Mouse (Mus musculus) right cerebral cortex, postnatal 14 days (tissue): ENCODE measurements at regions not wholly inside any gene's neighbourhood (a gene's known extent, or its start where the extent isn't known, plus 50 kb on each side); places are given as distances from the start of the nearest gene placed in this dataset.
"Not testable (repeated sequence)": the region's sequence is repeated elsewhere in the genome, so short reads cannot be mapped to it uniquely, and the experiment has no call there.

ENCODE experiments used
- DNase-seq: peaks from one replicate; pipeline ENCODE4 v3.0.0; 2022

GRCm38 (mm10) chr10:108111398-108111797, 50.6 kb upstream of the Ppp1r12a start:
- DNase-seq = no peak

- no peak for DNase-seq
Observed at GRCm38 (mm10) chr10:108110891-108111290, 51.1 kb upstream of the Ppp1r12a start.

GRCm38 (mm10) chr10:108110197-108110596, 51.8 kb upstream of the Ppp1r12a start:
- DNase-seq = no peak

- not testable (repeated sequence) for DNase-seq
Observed at GRCm38 (mm10) chr10:108108500-108108899, 53.5 kb upstream of the Ppp1r12a start.

- no peak for DNase-seq
Observed at GRCm38 (mm10) chr10:108101521-108101920, 60.5 kb upstream of the Ppp1r12a start.

- no peak for DNase-seq
Observed at GRCm38 (mm10) chr10:108093043-108093442, 69.0 kb upstream of the Ppp1r12a start.

GRCm38 (mm10) chr10:108089375-108089981, 72.5 kb upstream of the Ppp1r12a start:
- peak; percentile 21 for DNase-seq

GRCm38 (mm10) chr10:108088883-108089282, 73.1 kb upstream of the Ppp1r12a start:
- DNase-seq = peak; percentile 18

- no peak for DNase-seq
Observed at GRCm38 (mm10) chr10:108088209-108088608, 73.8 kb upstream of the Ppp1r12a start.

- no peak for DNase-seq
Observed at GRCm38 (mm10) chr10:108083220-108083619, 78.8 kb upstream of the Ppp1r12a start.

GRCm38 (mm10) chr10:108075144-108075543, 86.8 kb upstream of the Ppp1r12a start:
- DNase-seq = no peak

GRCm38 (mm10) chr10:108073828-108074227, 88.2 kb upstream of the Ppp1r12a start:
- DNase-seq = no peak

GRCm38 (mm10) chr10:108072211-108072610, 89.8 kb upstream of the Ppp1r12a start:
- DNase-seq = no peak

- no peak for DNase-seq
Observed at GRCm38 (mm10) chr10:108071424-108071823, 90.6 kb upstream of the Ppp1r12a start.

- DNase-seq = no peak
Observed at GRCm38 (mm10) chr10:108067723-108068122, 94.3 kb upstream of the Ppp1r12a start.

- DNase-seq = no peak
Observed at GRCm38 (mm10) chr10:108066241-108066640, 95.8 kb upstream of the Ppp1r12a start.

- DNase-seq = no peak
Observed at GRCm38 (mm10) chr10:108061813-108062435, 100.1 kb upstream of the Ppp1r12a start.

GRCm38 (mm10) chr10:108060554-108060953, 101.4 kb upstream of the Ppp1r12a start:
- DNase-seq = no peak

GRCm38 (mm10) chr10:108051637-108052036, 110.4 kb upstream of the Ppp1r12a start:
- DNase-seq = no peak

GRCm38 (mm10) chr10:108048426-108048825, 113.6 kb upstream of the Ppp1r12a start:
- no peak for DNase-seq

GRCm38 (mm10) chr10:108043519-108043918, 118.5 kb upstream of the Ppp1r12a start:
- no peak for DNase-seq

GRCm38 (mm10) chr10:108040027-108040426, 122.0 kb upstream of the Ppp1r12a start:
- DNase-seq = no peak

- DNase-seq = no peak
Observed at GRCm38 (mm10) chr10:108036486-108037109, 124.7 kb upstream of the Otogl start.

- peak; percentile 26 for DNase-seq
Observed at GRCm38 (mm10) chr10:108034068-108034467, 122.1 kb upstream of the Otogl start.
